Mouse (Mus musculus) adrenal gland, postnatal 36 days (tissue): ENCODE results near the gene Olfr262. TPM values are rescaled to one million over a fixed set of nuclear protein-coding genes. Genes with fewer than 3 reads are reported as not detected.
"Not testable (repeated sequence)": the region's sequence is repeated elsewhere in the genome, so short reads cannot be mapped to it uniquely, and the experiment has no call there.

Experiments
- DNase-seq, 2 experiments: peaks; one replicate each; pipeline ENCODE4 v3.0.0; 2021; ENCODE audit warnings: mixed read lengths in 1 of 2
- long read RNA-seq, 2 experiments: library from polyadenylated mRNA; stranded (forward); transcript quantifications; one replicate each; pipeline ENCODE4 v2.0.0; 2021; ENCODE audit warnings: borderline sequencing depth in 2 of 2
- total RNA-seq, 2 experiments: library from RNA; stranded (reverse); gene quantifications; 2 replicates each; pipeline ENCODE4 v1.2.3; 2021

The Olfr262 gene
- total RNA-seq = not detected
- long read RNA-seq, experiment 1 = 0 reads
- long read RNA-seq, experiment 2 = 0 reads

DNA sequence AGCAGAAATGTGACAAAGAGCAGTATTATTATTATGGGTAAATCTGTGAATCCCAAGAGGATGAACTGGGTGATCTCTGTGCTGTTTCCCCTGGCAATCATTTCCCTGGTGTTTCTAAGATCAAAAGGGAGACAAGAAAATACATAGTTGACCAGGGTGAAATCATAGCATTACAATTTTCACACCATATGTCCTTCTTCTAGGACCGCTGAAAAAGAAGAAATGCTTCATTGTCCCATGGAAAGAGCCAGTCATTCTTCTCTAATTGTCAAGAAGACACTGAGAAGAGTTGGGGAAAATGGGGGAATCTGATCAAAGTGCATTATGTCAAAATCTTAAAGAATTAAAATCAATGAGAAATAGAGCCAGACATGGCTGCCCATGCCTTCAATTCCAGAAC, at the start of gene Olfr262:
Olfr262 (minus strand) TSS at position 101 of the 400 bp plus-strand sequence.
- DNase-seq = no peak

DNA sequence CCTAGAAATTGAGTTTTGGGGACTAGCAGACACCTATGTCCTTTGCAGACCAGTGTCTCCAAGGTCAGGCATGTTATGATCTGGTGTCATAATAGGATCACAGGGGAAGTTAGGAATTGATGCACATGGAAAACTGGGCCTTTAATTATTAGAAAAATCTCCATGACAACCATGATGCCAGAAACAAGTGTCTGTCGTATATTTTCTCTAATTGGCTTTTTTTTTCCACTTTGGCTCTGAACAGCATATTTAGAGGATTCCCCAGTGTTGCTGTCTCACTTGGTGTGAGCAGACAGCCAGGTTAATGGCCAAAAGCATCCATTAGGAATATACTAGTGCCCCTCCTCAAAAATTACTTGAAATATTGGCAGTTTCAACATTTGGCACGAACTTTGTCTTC, 38.1 kb upstream of the Olfr262 start, which contains the start of gene Olfr1434:
Olfr1434 (plus strand) TSS at position 301 of the 400 bp plus-strand sequence.
- no peak for DNase-seq

DNA sequence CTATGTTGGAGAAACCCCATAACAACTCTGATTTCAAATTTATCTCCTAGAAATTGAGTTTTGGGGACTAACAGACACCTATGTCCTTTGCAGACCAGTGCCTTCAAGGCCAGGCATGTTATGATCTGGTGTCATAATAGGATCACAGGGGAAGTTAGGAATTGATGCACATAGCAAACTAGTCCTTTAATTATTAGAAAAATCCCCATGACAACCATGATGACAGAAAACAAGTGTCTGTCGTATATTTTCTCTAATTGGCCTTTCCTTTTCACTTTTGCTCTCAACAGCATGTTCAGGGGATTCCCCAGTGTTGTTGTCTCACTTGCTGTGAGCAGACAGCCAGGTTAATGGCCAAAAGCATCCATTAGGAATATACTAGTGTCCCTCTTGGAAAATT, 19.3 kb upstream of the Olfr262 start, which contains the start of gene Olfr235:
Olfr235 (plus strand) TSS at position 301 of the 400 bp plus-strand sequence.
- DNase-seq = no peak

DNA sequence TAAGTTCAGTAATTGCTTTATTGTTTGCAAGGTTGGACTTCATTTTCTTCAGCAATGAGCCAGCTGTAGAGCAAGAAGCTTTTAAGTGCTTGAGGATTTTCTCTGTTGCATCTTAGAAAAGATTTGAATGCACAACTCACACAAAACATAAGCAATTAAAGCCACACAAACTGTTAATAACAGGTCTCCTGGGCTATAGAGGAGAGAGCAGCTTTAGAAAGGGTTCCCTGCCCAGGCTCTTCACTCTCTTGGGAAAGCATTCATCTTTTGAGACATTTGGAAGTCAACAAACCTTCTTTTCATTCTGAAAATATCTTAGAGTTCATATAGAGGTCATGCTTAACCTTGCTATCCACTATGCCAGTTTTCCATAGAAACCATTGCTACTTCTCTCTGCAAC, 9.0 kb downstream of the Olfr262 start, which contains the start of gene Olfr1432:
Olfr1432 (minus strand) TSS at position 101 of the 400 bp plus-strand sequence.
- DNase-seq = not testable (repeated sequence)

DNA sequence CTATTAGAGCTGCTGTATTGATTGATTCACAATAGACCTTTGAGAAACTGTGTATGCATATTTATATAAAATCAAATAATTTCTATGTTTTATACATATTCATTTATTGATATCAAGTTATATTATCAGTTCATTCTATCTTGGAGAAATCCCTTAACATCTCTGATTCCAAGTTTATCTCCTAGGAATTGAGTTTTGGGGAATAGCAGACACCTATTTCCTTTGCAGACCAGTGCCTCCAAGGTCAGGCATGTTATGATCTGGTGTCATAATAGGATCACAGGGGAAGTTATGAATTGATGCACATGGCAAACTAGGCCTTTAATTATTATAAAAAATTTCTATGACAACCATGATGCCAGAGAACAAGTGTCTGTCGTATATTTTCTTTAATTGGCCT, 41.1 kb downstream of the Olfr262 start, which contains the start of gene Olfr1431:
Olfr1431 (plus strand) TSS at position 301 of the 400 bp plus-strand sequence.
- DNase-seq = no peak

DNA sequence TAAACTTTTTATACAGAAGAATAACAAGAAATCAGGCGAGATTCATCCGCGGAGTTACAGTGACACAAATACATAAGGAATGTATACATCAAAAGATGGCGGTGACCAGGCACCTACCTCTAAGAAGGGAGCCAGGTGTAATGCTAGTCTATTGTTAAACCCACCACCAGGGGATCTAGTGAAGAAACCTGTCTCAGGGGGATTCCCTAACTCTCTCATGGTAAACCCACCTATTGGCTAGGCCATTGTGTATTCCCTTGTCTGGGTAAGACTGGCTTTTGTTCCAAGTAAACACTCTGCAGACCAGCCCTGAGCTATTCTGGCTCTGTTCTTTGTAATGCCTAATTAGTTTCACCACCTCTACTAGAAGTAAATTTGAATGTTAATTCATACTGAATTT, 42.4 kb downstream of the Olfr262 start:
- DNase-seq = not testable (repeated sequence)

Other genes with a start within 250 kb of the Olfr262 start
- not detected for gene Olfr1423, start 200.3 kb downstream of the Olfr262 start, total RNA-seq
- not detected for gene Olfr1424, start 179.0 kb downstream of the Olfr262 start, total RNA-seq
- gene Olfr1425, start 163.9 kb downstream of the Olfr262 start, total RNA-seq = not detected
- gene Olfr1426, start 149.6 kb downstream of the Olfr262 start, total RNA-seq = not detected
- not detected for gene Olfr1427, start 138.3 kb downstream of the Olfr262 start, total RNA-seq
- not detected for gene Olfr1428, start 125.8 kb downstream of the Olfr262 start, total RNA-seq
- gene Olfr76, start 118.5 kb downstream of the Olfr262 start, total RNA-seq = not detected
- gene Olfr1555-ps1, start 71.5 kb downstream of the Olfr262 start, total RNA-seq = not detected
- gene Olfr1431, start 41.0 kb downstream of the Olfr262 start, total RNA-seq = not detected
- gene Olfr1432, start 9.1 kb downstream of the Olfr262 start, total RNA-seq = not detected
- gene Olfr235, start 19.4 kb upstream of the Olfr262 start, total RNA-seq = not detected
- not detected for gene Olfr1434, start 38.2 kb upstream of the Olfr262 start, total RNA-seq
- not detected for gene Olfr1436, start 57.5 kb upstream of the Olfr262 start, total RNA-seq
- gene Olfr1437, start 83.4 kb upstream of the Olfr262 start, total RNA-seq = not detected
- gene Olfr1438-ps1, start 94.3 kb upstream of the Olfr262 start, total RNA-seq = not detected
- gene Olfr1440, start 145.6 kb upstream of the Olfr262 start, total RNA-seq = not detected
- gene Olfr1441, start 175.8 kb upstream of the Olfr262 start, total RNA-seq = not detected
- not detected for gene Pfpl, start 186.2 kb upstream of the Olfr262 start, total RNA-seq
- gene Mpeg1, start 219.1 kb upstream of the Olfr262 start, total RNA-seq = 10 to 100 TPM; 23.7 to 25.0 TPM